Mouse (Mus musculus) midbrain, embryonic 15.5 days (tissue): Measurements from ENCODE around the gene Capn2. TPM values are rescaled to one million over a fixed set of nuclear protein-coding genes. Genes with fewer than 3 reads are reported as not detected.

Source experiments
- ATAC-seq: fragments of 200-750 bp; cut with Nextera tagmentation; replicated peaks from 2 replicates; pipeline ENCODE4 v1.8.0; 2017; ENCODE audit warnings: moderate TSS enrichment
- H3K27ac ChIP-seq: fragments of 300-500 bp; sonication (generic); 2 replicates; pipeline ENCODE4 v1.5.1; 2015; ENCODE audit warnings: mild to moderate bottlenecking, inconsistent platforms
- H3K27me3 ChIP-seq: fragments of 300-500 bp; sonication (generic); replicated peaks from 2 replicates; pipeline ENCODE4 v1.6.1; 2015; ENCODE audit warnings: inconsistent platforms
- H3K36me3 ChIP-seq: fragments of 300-500 bp; sonication (generic); replicated peaks from 2 replicates; pipeline ENCODE4 v1.6.1; 2015; ENCODE audit warnings: inconsistent platforms
- H3K4me1 ChIP-seq: fragments of 300-500 bp; sonication (generic); 2 replicates; pipeline ENCODE4 v1.6.1; 2015; ENCODE audit warnings: inconsistent platforms
- H3K4me2 ChIP-seq: fragments of 300-500 bp; sonication (generic); 2 replicates; pipeline ENCODE4 v1.6.1; 2015; ENCODE audit warnings: inconsistent platforms, mild to moderate bottlenecking, moderate library complexity
- H3K4me3 ChIP-seq: fragments of 300-500 bp; sonication (generic); 2 replicates; pipeline ENCODE4 v1.5.1; 2015; ENCODE audit warnings: mild to moderate bottlenecking, inconsistent platforms
- H3K9ac ChIP-seq: fragments of 300-500 bp; sonication (generic); 2 replicates; pipeline ENCODE4 v1.6.1; 2015; ENCODE audit warnings: mild to moderate bottlenecking, inconsistent platforms
- H3K9me3 ChIP-seq: fragments of 300-500 bp; sonication (generic); 2 replicates; pipeline ENCODE4 v1.6.1; 2016; ENCODE audit warnings: inconsistent platforms
- WGBS: fragments of 180-500 bp; shearing (Covaris S2); methylation state at CpG from one replicate; pipeline ENCODE4 v1.1.7; 2015; ENCODE audit warnings: mixed read lengths; 5-methylcytosine and 5-hydroxymethylcytosine counted together
- polyA plus RNA-seq: library from polyadenylated mRNA; unstranded; fragments of >200 nt; fragmentation: Nextera tagmentation; extraction: Ambion mirVana; gene quantifications from 2 replicates; pipeline ENCODE4 v1.2.1, GENCODE M21; 2015

The Capn2 gene
- polyA plus RNA-seq, 1 experiment from 2014 or later: 86.2 TPM

GRCm38 (mm10) chr1:182543906-182544305 lies 26.5 kb upstream of the Capn2 start:
- WGBS: 80% methylated on average over 1 of the region's 1 CpGs
- Histone ChIP-seq H3K27me3 (no peaks in the 10 kb centered on the region), H3K27ac (no peak overlapping the region), H3K4me2 (no peak overlapping the region), H3K4me3 (no peak overlapping the region), H3K9ac (no peak overlapping the region), H3K9me3 (no peaks in the 10 kb centered on the region), H3K4me1 (peaks cover 3% of the 10 kb centered on the region), H3K36me3 (no peaks in the 10 kb centered on the region)
- no peak for ATAC-seq

DNA sequence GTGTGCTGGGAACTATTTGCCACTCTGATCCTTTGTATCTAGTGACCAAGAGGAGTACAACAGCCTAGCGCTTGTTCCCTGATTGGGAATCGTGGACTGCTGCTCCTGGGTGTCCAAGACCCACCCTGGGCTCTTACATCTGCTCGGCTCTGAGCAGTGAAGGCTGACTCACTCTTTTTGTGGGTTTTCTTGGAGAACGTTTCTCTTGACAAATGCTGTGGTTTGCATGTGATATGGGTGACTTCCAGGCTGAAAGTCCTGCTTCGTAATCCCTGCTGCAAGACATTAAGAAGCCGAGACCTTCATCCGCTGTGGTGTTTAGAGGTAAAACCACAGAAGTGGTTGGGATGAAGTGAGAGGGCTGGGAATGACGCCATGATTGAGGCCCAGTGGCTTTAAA lies 25.7 kb upstream of the Capn2 start:
- no peaks in the 10 kb centered on the region for H3K27me3 ChIP-seq
- no peak overlapping the region for H3K4me2 ChIP-seq
- no peak overlapping the region for H3K9ac ChIP-seq
- no peak overlapping the region for H3K27ac ChIP-seq
- WGBS: 80% methylated on average over 8 of the region's 8 CpGs
- H3K36me3 ChIP-seq: no peaks in the 10 kb centered on the region
- peaks cover 4% of the 10 kb centered on the region for H3K4me1 ChIP-seq
- ATAC-seq: no peak
- no peaks in the 10 kb centered on the region for H3K9me3 ChIP-seq
- H3K4me3 ChIP-seq: no peak overlapping the region

DNA sequence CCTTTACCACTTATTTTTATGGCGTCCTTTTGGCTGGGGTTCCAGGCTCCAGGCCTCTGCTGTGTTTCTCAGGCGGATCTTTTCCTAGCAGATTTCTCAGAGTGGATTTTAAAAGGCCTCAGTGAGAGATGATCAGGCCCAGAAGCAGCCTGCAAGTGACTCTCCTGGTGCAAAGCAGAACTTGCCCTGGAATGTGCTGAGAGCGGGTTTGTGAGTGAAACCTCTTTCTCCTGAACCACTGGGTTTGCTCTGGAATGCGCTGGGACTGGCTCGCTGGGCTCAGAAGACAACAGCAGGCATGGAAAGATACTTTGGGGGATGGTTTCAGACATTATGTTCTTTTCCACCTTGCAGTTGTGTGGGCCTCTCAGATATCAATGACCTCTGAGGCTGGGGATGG lies 24.7 kb upstream of the Capn2 start:
- Histone ChIP-seq H3K9ac (no peak overlapping the region), H3K4me3 (no peak overlapping the region), H3K4me2 (no peak overlapping the region), H3K36me3 (no peaks in the 10 kb centered on the region), H3K4me1 (peaks cover 4% of the 10 kb centered on the region), H3K27me3 (no peaks in the 10 kb centered on the region), H3K27ac (no peak overlapping the region), H3K9me3 (no peaks in the 10 kb centered on the region)
- ATAC-seq: no peak
- WGBS: 74% methylated on average over 5 of the region's 5 CpGs

GRCm38 (mm10) chr1:182539023-182539940 lies 21.9 kb upstream of the Capn2 start:
- WGBS: 17% methylated on average over 9 of the region's 9 CpGs

DNA sequence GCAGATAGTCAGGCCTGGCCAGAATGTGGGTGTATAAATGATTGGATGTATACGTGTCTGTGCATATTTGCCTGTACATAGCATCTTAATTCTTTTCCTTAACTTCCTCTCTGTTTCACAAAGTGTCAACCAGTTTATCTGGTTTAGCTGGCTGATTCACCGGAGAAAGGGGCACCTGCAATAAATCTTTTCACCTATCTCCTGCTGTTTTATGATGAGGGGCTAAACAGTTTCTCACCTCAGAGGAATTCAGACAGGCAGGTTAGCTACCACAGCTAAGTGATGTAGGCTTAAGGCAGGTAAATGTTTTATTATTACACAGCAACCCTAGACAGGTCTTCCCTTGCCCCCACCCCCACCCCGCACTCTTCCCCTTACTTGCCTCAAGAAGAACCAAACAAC lies 17.7 kb upstream of the Capn2 start:
- H3K4me1 ChIP-seq: peaks cover 4% of the 10 kb centered on the region
- H3K27ac ChIP-seq: no peak overlapping the region
- WGBS: 81% methylated on average over 3 of the region's 3 CpGs
- no peaks in the 10 kb centered on the region for H3K27me3 ChIP-seq
- H3K4me3 ChIP-seq: no peak overlapping the region
- H3K9ac ChIP-seq: no peak overlapping the region
- no peak overlapping the region for H3K4me2 ChIP-seq
- H3K9me3 ChIP-seq: no peaks in the 10 kb centered on the region
- ATAC-seq: no peak
- H3K36me3 ChIP-seq: no peaks in the 10 kb centered on the region

More at GRCm38 (mm10) chr1:182539023-182539940, 21.9 kb upstream of the Capn2 start:
- Histone ChIP-seq H3K4me1 (peaks cover 4% of the 10 kb centered on the region), H3K9ac (peak overlapping the region; percentile 55), H3K27ac (peak overlapping the region; percentile 82), H3K27me3 (no peaks in the 10 kb centered on the region), H3K9me3 (no peaks in the 10 kb centered on the region), H3K4me3 (peak overlapping the region; percentile 43), H3K4me2 (peak overlapping the region; percentile 68), H3K36me3 (no peaks in the 10 kb centered on the region)
- ATAC-seq: peak; percentile 94

DNA sequence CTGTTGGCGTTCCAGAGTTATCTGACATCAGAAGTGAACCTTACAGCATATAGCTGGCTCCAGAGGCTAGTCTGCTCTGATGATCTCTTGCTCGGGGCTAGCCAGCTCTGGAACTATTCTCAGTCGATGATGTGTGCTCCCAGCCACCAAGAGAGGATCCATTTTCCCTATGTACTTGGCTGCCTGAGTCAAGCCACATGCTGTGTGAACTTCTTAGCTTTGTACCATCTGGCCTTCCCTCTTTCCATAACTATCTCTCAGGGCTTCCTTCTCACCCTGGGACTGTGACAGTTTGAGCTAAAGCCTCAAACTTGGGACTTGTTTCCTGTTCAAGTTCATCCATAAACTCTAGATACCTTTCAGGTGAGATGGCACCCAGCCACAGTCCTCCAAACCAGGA lies 16.2 kb upstream of the Capn2 start:
- H3K4me2 ChIP-seq: no peak overlapping the region
- no peak overlapping the region for H3K9ac ChIP-seq
- no peaks in the 10 kb centered on the region for H3K9me3 ChIP-seq
- H3K27me3 ChIP-seq: no peaks in the 10 kb centered on the region
- whole genome bisulfite sequencing: 70% methylated on average over 3 of the region's 3 CpGs
- no peak overlapping the region for H3K27ac ChIP-seq
- no peaks in the 10 kb centered on the region for H3K36me3 ChIP-seq
- no peak for ATAC-seq
- H3K4me1 ChIP-seq: peaks cover 2% of the 10 kb centered on the region
- no peak overlapping the region for H3K4me3 ChIP-seq

GRCm38 (mm10) chr1:182527921-182528858 lies 10.8 kb upstream of the Capn2 start:
- Histone ChIP-seq H3K9ac (no peak overlapping the region), H3K4me3 (no peak overlapping the region), H3K9me3 (no peaks in the 10 kb centered on the region)

DNA sequence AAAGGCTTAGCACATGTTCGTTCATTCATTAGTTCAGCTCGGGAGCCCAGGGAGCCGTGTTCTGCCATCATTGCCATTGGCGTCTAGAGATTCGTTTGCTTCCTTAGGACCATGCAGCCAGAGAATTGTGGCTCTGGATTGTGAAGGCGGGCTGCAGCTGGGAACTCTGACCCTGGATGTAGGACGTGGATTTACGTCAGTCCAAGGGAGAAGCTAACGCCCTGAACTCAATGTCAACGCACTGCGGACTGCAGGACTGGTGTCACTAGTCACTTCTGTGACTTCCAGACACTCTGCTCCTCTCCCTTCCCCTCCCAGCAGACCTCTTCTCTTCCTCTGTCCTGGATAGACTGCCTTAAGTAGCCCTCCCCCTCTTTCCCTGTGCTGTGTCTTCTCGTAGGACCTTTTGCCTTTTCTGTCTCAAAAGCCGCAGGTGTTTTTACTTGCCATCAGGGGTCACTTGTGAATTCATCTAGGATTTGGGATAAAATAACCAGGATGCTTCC lies 9.9 kb upstream of the Capn2 start:
- peaks cover 15% of the 10 kb centered on the region for H3K4me1 ChIP-seq
- no peaks in the 10 kb centered on the region for H3K36me3 ChIP-seq
- no peak overlapping the region for H3K4me2 ChIP-seq
- H3K9ac ChIP-seq: no peak overlapping the region
- no peaks in the 10 kb centered on the region for H3K9me3 ChIP-seq
- peaks cover 10% of the 10 kb centered on the region; the same call in 1 of the 2 replicates for H3K27me3 ChIP-seq
- ATAC-seq: no peak
- 49% methylated on average over 13 of the region's 13 CpGs for WGBS
- H3K4me3 ChIP-seq: no peak overlapping the region
- H3K27ac ChIP-seq: no peak overlapping the region

More at GRCm38 (mm10) chr1:182527921-182528858, 10.8 kb upstream of the Capn2 start:
- peaks cover 15% of the 10 kb centered on the region for H3K4me1 ChIP-seq
- H3K36me3 ChIP-seq: no peaks in the 10 kb centered on the region
- H3K4me2 ChIP-seq: peak overlapping the region; percentile 29
- H3K27ac ChIP-seq: no peak overlapping the region
- 8% methylated on average over 19 of the region's 19 CpGs for WGBS
- ATAC-seq: no peak; the same call in 1 of the 2 replicates
- H3K27me3 ChIP-seq: peaks cover 10% of the 10 kb centered on the region; the same call in 1 of the 2 replicates

DNA sequence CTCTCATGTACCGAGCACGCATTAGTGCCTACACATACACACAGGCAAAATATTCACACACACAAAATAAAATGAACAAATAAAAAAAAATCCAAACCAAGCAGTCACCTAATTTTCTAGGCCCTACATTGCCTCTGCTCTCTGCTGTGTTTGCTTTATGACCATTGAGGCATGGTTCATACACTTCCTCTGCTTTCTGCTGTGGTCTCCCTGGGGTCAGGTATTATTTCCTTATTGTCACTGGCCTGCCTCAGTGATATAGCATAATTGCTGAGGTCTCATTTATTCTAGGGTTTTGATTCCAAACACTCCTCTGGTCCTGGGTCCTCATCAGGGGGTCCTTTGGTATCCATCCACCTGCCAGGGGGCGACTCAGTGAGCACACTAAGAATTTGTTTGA lies 8.2 kb upstream of the Capn2 start:
- H3K4me3 ChIP-seq: no peak overlapping the region
- H3K4me1 ChIP-seq: peaks cover 15% of the 10 kb centered on the region
- WGBS: 91% methylated on average over 3 of the region's 3 CpGs
- no peaks in the 10 kb centered on the region for H3K36me3 ChIP-seq
- H3K27ac ChIP-seq: no peak overlapping the region
- H3K9me3 ChIP-seq: no peaks in the 10 kb centered on the region
- no peak overlapping the region for H3K9ac ChIP-seq
- peaks cover 10% of the 10 kb centered on the region; the same call in 1 of the 2 replicates for H3K27me3 ChIP-seq
- no peak overlapping the region for H3K4me2 ChIP-seq
- no peak for ATAC-seq

DNA sequence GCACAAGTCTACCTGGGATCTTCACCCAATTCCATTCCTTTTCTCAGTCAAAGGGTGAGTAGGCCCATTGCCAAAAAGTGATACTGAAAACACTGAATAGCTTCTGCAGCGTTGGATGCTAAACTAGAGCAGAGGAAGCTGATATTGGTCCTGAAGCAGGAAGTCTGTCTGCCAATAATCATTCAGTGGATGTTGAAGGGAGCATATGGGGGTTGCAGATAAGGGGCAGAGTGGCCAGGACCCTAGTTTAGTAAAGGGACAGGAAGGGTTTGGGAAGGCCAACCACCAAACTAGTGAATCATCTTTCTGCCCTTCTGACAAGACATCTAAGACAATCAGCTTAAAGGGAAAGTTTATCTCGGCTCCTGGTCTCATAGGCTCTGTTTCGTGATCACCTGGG lies 6.3 kb upstream of the Capn2 start:
- Histone ChIP-seq H3K4me1 (peaks cover 14% of the 10 kb centered on the region), H3K4me3 (no peak overlapping the region), H3K9me3 (no peaks in the 10 kb centered on the region), H3K27ac (no peak overlapping the region), H3K36me3 (no peaks in the 10 kb centered on the region), H3K27me3 (peaks cover 17% of the 10 kb centered on the region), H3K4me2 (no peak overlapping the region), H3K9ac (no peak overlapping the region)
- ATAC-seq: no peak
- 78% methylated on average over 3 of the region's 3 CpGs for WGBS

DNA sequence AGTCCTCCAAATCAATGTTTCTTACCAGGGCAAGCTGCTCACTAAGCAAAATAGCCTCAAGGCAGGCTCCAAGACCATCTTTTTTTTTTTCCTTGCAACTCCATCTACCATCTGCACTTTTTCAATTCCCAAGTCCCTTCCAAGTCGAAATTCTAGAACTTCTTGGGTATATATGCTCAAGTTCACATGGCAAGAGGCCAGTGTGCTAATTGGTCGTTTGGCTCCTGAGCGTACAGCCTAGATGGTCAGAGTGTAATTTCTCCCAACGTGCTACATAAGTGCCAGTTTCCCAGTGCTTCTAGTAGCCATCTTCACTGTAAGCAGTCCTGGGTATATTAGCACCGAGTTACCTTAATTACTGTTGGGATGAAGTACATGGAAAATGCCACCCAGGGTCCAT lies 5.6 kb upstream of the Capn2 start:
- no peak overlapping the region for H3K9ac ChIP-seq
- no peaks in the 10 kb centered on the region for H3K9me3 ChIP-seq
- no peak overlapping the region for H3K4me3 ChIP-seq
- ATAC-seq: no peak
- H3K36me3 ChIP-seq: no peaks in the 10 kb centered on the region
- H3K27me3 ChIP-seq: peaks cover 16% of the 10 kb centered on the region
- 76% methylated on average over 5 of the region's 5 CpGs for WGBS
- no peak overlapping the region for H3K4me2 ChIP-seq
- H3K4me1 ChIP-seq: peaks cover 7% of the 10 kb centered on the region; the same call in 1 of the 2 replicates
- H3K27ac ChIP-seq: no peak overlapping the region

DNA sequence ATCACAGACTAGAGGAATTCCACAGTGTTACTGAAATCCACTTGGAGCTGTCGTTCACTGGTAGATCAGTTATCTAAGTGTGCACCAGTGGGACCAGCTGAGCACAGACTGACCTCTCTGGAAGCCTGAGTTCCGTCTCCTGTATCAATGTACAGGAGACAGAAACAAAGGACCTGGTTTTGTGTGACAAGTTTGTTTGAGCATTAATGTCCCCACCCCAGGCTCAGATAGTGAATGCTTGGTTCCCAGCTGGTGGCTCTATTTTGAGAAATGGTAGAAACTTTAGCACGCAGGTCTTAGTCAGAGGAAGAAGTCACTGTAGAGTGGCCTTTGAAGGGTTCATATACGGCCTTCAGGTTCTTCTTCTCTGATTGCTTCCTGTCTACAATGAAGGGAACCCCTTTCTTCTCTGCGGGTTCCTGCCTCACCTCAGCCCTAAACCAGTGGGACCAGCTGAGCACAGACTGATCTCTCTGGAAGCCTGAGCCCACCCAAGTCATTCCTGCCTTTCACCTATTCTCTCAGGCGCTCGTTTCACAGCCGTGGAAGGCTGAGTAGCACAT lies 3.6 kb upstream of the Capn2 start:
- Histone ChIP-seq H3K4me3 (no peak overlapping the region), H3K9me3 (no peaks in the 10 kb centered on the region), H3K9ac (no peak overlapping the region), H3K27me3 (peaks cover 7% of the 10 kb centered on the region), H3K36me3 (no peaks in the 10 kb centered on the region), H3K4me1 (peaks cover 8% of the 10 kb centered on the region), H3K4me2 (no peak overlapping the region), H3K27ac (no peak overlapping the region)
- no peak for ATAC-seq
- WGBS: 78% methylated on average over 8 of the region's 8 CpGs
